Mouse (Mus musculus) embryonic facial prominence, embryonic 11.5 days (tissue): ENCODE data around the gene Trappc3l. TPM values are rescaled to one million over a fixed set of nuclear protein-coding genes. Genes with fewer than 3 reads are reported as not detected.
A peak's percentile ranks its signal among the peaks of the same experiment; 100 is the strongest.

Source experiments
- ATAC-seq: fragments of 200-750 bp; cut with Nextera tagmentation; replicated peaks from 2 replicates; pipeline ENCODE4 v1.8.0; 2017; ENCODE audit warnings: low read depth; ENCODE audit not compliant: insufficient number of reproducible peaks, low FRiP score, low TSS enrichment
- DNase-seq: peaks from one replicate; pipeline ENCODE4 v3.0.0-alpha.2; 2015; ENCODE audit warnings: low spot score
- H3K27ac ChIP-seq: fragments of 300-500 bp; sonication (generic); replicated peaks from 2 replicates; pipeline ENCODE4 v1.5.1; 2014; ENCODE audit warnings: mild to moderate bottlenecking, low read depth, low read length, control low read depth
- H3K27me3 ChIP-seq: fragments of 300-500 bp; sonication (generic); 2 replicates; pipeline ENCODE4 v1.6.1; 2014; ENCODE audit warnings: mild to moderate bottlenecking, low read length, moderate library complexity, mixed read lengths; ENCODE audit not compliant: control insufficient read depth, insufficient read depth
- H3K36me3 ChIP-seq: fragments of 300-500 bp; sonication (generic); replicated peaks from 2 replicates; pipeline ENCODE4 v1.6.1; 2014; ENCODE audit warnings: low read depth, mild to moderate bottlenecking, low read length, moderate library complexity, mixed read lengths; ENCODE audit not compliant: control insufficient read depth, insufficient read depth
- H3K4me1 ChIP-seq: fragments of 300-500 bp; sonication (generic); 2 replicates; pipeline ENCODE4 v1.6.1; 2014; ENCODE audit warnings: low read length, mixed read lengths; ENCODE audit not compliant: control insufficient read depth, insufficient read depth
- H3K4me2 ChIP-seq: fragments of 300-500 bp; sonication (generic); 2 replicates; pipeline ENCODE4 v1.6.1; 2014; ENCODE audit warnings: low read depth, mild to moderate bottlenecking, control low read depth, low read length, moderate library complexity
- H3K4me3 ChIP-seq: fragments of 300-500 bp; sonication (generic); 2 replicates; pipeline ENCODE4 v1.5.1; 2014; ENCODE audit warnings: low read depth, low read length, control low read depth
- H3K9ac ChIP-seq: fragments of 300-500 bp; sonication (generic); replicated peaks from 2 replicates; pipeline ENCODE4 v1.6.1; 2014; ENCODE audit warnings: mild to moderate bottlenecking, control low read depth, low read length
- H3K9me3 ChIP-seq: fragments of 300-500 bp; sonication (generic); replicated peaks from 2 replicates; pipeline ENCODE4 v1.6.1; 2016; ENCODE audit warnings: mild to moderate bottlenecking, low read length, inconsistent platforms, mixed read lengths; ENCODE audit not compliant: control insufficient read depth
- whole genome bisulfite sequencing: fragments of 180-500 bp; shearing (Covaris S2); extraction: QIAGEN DNeasy Blood & Tissue Kit; methylation state at CpG from one replicate; pipeline ENCODE4 v1.1.7; 2014; 5-methylcytosine and 5-hydroxymethylcytosine counted together
- polyA plus RNA-seq: library from polyadenylated mRNA; unstranded; fragments of >200 nt; fragmentation: Nextera tagmentation; extraction: Ambion mirVana; gene quantifications from 2 replicates; pipeline ENCODE4 v1.2.1, GENCODE M21; 2014

Trappc3l gene
- polyA plus RNA-seq, 1 experiment from 2014 or later, result not detected

DNA sequence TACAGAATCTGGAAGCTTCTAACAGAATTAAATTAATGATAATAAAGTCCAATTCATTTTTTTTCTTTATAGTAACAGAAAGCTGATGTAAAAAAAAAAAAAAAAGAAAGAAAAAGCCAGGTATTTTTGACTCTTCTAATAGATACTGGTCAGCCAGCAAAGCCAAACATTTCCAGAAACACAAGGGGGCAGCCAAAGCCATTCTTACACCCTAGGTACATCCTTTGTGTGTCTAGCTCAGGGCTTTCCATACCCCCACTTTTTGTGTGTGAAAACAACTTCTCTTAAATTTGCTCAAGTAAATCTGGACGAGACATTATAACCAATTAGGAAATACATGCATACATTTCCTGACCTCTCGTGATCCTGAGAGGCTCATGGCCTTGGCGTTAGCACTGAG is 114.4 kb downstream of the Trappc3l start:
- no peaks in the 10 kb centered on the region for H3K9me3 ChIP-seq
- H3K4me1 ChIP-seq, result no peaks in the 10 kb centered on the region; the same call in 1 of the 2 replicates
- H3K4me2 ChIP-seq, result no peak overlapping the region
- DNase-seq (peak; percentile 39), ATAC-seq (no peak)
- no peak overlapping the region for H3K9ac ChIP-seq
- no peaks in the 10 kb centered on the region for H3K27me3 ChIP-seq
- WGBS, result 69% methylated on average over 3 of the region's 3 CpGs
- H3K36me3 ChIP-seq, result no peaks in the 10 kb centered on the region
- no peak overlapping the region for H3K4me3 ChIP-seq
- no peak overlapping the region for H3K27ac ChIP-seq

DNA sequence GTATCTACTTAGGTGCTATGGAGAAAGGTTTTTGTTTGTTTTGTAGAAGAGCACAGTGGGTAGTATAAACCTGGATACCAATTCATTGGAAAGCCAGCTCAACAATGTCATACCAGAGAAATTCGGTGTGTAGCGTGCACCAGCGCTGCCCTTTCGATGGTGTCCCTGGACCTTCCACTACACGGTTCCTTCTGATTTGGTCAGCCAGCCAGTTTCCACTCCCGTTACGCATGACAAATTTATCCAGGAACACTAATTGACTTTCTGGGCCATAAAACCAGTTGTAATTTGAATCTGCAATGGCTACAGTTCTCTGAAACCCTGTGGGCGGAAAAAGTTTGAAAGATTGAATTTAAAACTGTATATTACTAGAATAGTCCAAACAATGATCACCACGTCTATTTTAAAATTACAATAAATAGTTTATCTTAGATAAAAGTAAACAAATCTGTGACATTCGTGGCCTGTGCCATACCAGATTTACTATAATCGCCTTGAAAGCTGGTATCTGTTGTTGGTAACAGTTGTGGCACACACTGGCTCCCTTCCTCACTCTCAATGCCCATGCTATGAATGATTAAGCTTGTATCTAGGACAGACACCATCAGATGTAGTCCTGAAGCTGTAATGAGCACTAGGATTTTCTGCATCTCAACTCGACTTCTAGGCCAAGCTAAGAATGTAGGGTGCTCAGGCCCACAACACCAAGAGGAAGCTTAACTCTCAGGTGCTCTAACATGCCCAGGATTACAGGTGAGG is 118.6 kb downstream of the Trappc3l start:
- Histone ChIP-seq H3K4me1 (no peaks in the 10 kb centered on the region), H3K9ac (no peak overlapping the region), H3K27me3 (no peaks in the 10 kb centered on the region), H3K27ac (no peak overlapping the region), H3K4me2 (no peak overlapping the region), H3K4me3 (no peak overlapping the region), H3K9me3 (no peaks in the 10 kb centered on the region), H3K36me3 (no peaks in the 10 kb centered on the region)
- whole genome bisulfite sequencing, result 83% methylated on average over 12 of the region's 12 CpGs
- no peak for DNase-seq
- no peak for ATAC-seq

Other genes with a start within 250 kb of the Trappc3l start
- not detected in 2 replicates for gene Sult3a1, start 179.9 kb upstream of the Trappc3l start, polyA plus RNA-seq
- 0.06 TPM in 1 of 2 replicates, not detected in the other for gene Rsph4a, start 132.5 kb upstream of the Trappc3l start, polyA plus RNA-seq
- gene Zup1, start 86.3 kb upstream of the Trappc3l start, polyA plus RNA-seq, result 26.2 and 27.9 TPM in 2 replicates
- gene Rwdd1, start 18.0 kb upstream of the Trappc3l start, polyA plus RNA-seq, result 180 and 196 TPM in 2 replicates
- gene Calhm4, start 6.7 kb downstream of the Trappc3l start, polyA plus RNA-seq, result not detected in 2 replicates
- 0.18 and 0.26 TPM in 2 replicates for gene Calhm5, start 58.9 kb downstream of the Trappc3l start, polyA plus RNA-seq
- gene Calhm6, start 90.4 kb downstream of the Trappc3l start, polyA plus RNA-seq, result 0.95 and 1.0 TPM in 2 replicates
- 45.1 and 47.2 TPM in 2 replicates for gene Dse, start 170.1 kb downstream of the Trappc3l start, polyA plus RNA-seq
- 61.3 and 61.9 TPM in 2 replicates for gene Tspyl1, start 244.6 kb downstream of the Trappc3l start, polyA plus RNA-seq